Mouse (Mus musculus) testis, postnatal 14 days (tissue): ENCODE measurements around the gene Olfr988.
"Not testable (repeated sequence)": the region's sequence is repeated elsewhere in the genome, so short reads cannot be mapped to it uniquely, and the experiment has no call there.

ENCODE experiments used
- DNase-seq: peaks from one replicate; pipeline ENCODE4 v3.0.0; 2021; ENCODE audit warnings: low spot score

The Olfr988 gene

GRCm38 (mm10) chr2:85363127-85363526 lies at the start of gene Olfr988:
Gene Olfr988, minus strand, starts transcription at chr2:85363227.
- DNase-seq, result not testable (repeated sequence)

- DNase-seq, result no peak
These were observed 46.3 kb upstream of the Olfr988 start, which contains the start of gene Olfr992 for GRCm38 (mm10) chr2:85409369-85409768. Gene Olfr992, minus strand, starts transcription at chr2:85409469.

GRCm38 (mm10) chr2:85339972-85340371 lies 23.1 kb downstream of the Olfr988 start:
- DNase-seq, result no peak

GRCm38 (mm10) chr2:85339215-85339614 lies 23.8 kb downstream of the Olfr988 start, which contains the start of gene Olfr987:
Gene Olfr987, minus strand, starts transcription at chr2:85339315.
- DNase-seq, result not testable (repeated sequence)

GRCm38 (mm10) chr2:85319106-85319505 lies 43.9 kb downstream of the Olfr988 start:
- no peak for DNase-seq
